Mouse (Mus musculus) midbrain, embryonic 16.5 days (tissue): ENCODE measurements around the gene Slc25a34. TPM values are rescaled to one million over a fixed set of nuclear protein-coding genes. Genes with fewer than 3 reads are reported as not detected.
A peak's percentile ranks its signal among the peaks of the same experiment; 100 is the strongest.

Experiments used
- ATAC-seq: fragments of 200-750 bp; cut with Nextera tagmentation; 2 replicates; pipeline ENCODE4 v1.8.0; 2017; ENCODE audit warnings: moderate TSS enrichment
- H3K27ac ChIP-seq: fragments of 300-500 bp; sonication (generic); 2 replicates; pipeline ENCODE4 v1.5.1; 2014; ENCODE audit warnings: mild to moderate bottlenecking, low read length, mixed read lengths
- H3K27me3 ChIP-seq: fragments of 300-500 bp; sonication (generic); 2 replicates; pipeline ENCODE4 v1.6.1; 2014; ENCODE audit warnings: low read depth, low read length, mixed read lengths; ENCODE audit not compliant: control insufficient read depth, insufficient read depth
- H3K36me3 ChIP-seq: fragments of 300-500 bp; sonication (generic); 2 replicates; pipeline ENCODE4 v1.6.1; 2014; ENCODE audit warnings: mild to moderate bottlenecking, low read length, moderate library complexity, mixed read lengths; ENCODE audit not compliant: control insufficient read depth, insufficient read depth
- H3K4me1 ChIP-seq: fragments of 300-500 bp; sonication (generic); 2 replicates; pipeline ENCODE4 v1.6.1; 2014; ENCODE audit warnings: mild to moderate bottlenecking, low read length, mixed read lengths; ENCODE audit not compliant: control insufficient read depth, insufficient read depth
- H3K4me2 ChIP-seq: fragments of 300-500 bp; sonication (generic); 2 replicates; pipeline ENCODE4 v1.6.1; 2014; ENCODE audit warnings: mild to moderate bottlenecking, low read length, mixed read lengths
- H3K4me3 ChIP-seq: fragments of 300-500 bp; sonication (generic); 2 replicates; pipeline ENCODE4 v1.5.1; 2014; ENCODE audit warnings: low read depth, mild to moderate bottlenecking, low read length, moderate library complexity, mixed read lengths
- H3K9ac ChIP-seq: fragments of 300-500 bp; sonication (generic); 2 replicates; pipeline ENCODE4 v1.6.1; 2014; ENCODE audit warnings: low read depth, low read length, mixed read lengths
- H3K9me3 ChIP-seq: fragments of 300-500 bp; sonication (generic); replicated peaks from 2 replicates; pipeline ENCODE4 v1.6.1; 2014; ENCODE audit warnings: mild to moderate bottlenecking, low read length, mixed read lengths; ENCODE audit not compliant: control insufficient read depth, poor library complexity, severe bottlenecking
- WGBS: fragments of 180-500 bp; shearing (Covaris S2); extraction: QIAGEN DNeasy Blood & Tissue Kit; methylation state at CpG from one replicate; pipeline ENCODE4 v1.1.7; 2014; 5-methylcytosine and 5-hydroxymethylcytosine counted together
- polyA plus RNA-seq: library from polyadenylated mRNA; unstranded; fragments of >200 nt; fragmentation: Nextera tagmentation; extraction: Ambion mirVana; gene quantifications from 2 replicates; pipeline ENCODE4 v1.2.1, GENCODE M21; 2015

The Slc25a34 gene
- polyA plus RNA-seq, 1 experiment from 2014 or later: 0.45 TPM

GRCm38 (mm10) chr4:141649244-141649643 is 25.6 kb upstream of the Slc25a34 start:
- WGBS: 77% methylated on average over 6 of the region's 6 CpGs
- no peak for ATAC-seq
- Histone ChIP-seq H3K36me3 (no peaks in the 10 kb centered on the region; the same call in 1 of the 2 replicates), H3K4me3 (no peak overlapping the region), H3K4me1 (no peaks in the 10 kb centered on the region), H3K9ac (no peak overlapping the region), H3K9me3 (no peaks in the 10 kb centered on the region), H3K27ac (no peak overlapping the region), H3K4me2 (no peak overlapping the region), H3K27me3 (no peaks in the 10 kb centered on the region)

- H3K36me3 ChIP-seq: no peaks in the 10 kb centered on the region
- no peaks in the 10 kb centered on the region for H3K9me3 ChIP-seq
- H3K27ac ChIP-seq: no peak overlapping the region
- no peak overlapping the region for H3K4me3 ChIP-seq
- no peak overlapping the region for H3K9ac ChIP-seq
- H3K4me1 ChIP-seq: 0 out of 2 replicates have a peak, but pooled peaks cover 6% of the 10 kb centered on the region
- no peaks in the 10 kb centered on the region for H3K27me3 ChIP-seq
- ATAC-seq: no peak
- 90% methylated on average over 5 of the region's 5 CpGs for WGBS
- H3K4me2 ChIP-seq: no peak overlapping the region
Observed at GRCm38 (mm10) chr4:141648262-141648661, 24.6 kb upstream of the Slc25a34 start.

GRCm38 (mm10) chr4:141647187-141647586 is 23.6 kb upstream of the Slc25a34 start:
- Histone ChIP-seq H3K9ac (no peak overlapping the region), H3K9me3 (no peaks in the 10 kb centered on the region), H3K36me3 (no peaks in the 10 kb centered on the region), H3K27me3 (no peaks in the 10 kb centered on the region), H3K27ac (no peak overlapping the region), H3K4me3 (no peak overlapping the region), H3K4me2 (no peak overlapping the region), H3K4me1 (0 out of 2 replicates have a peak, but pooled peaks cover 7% of the 10 kb centered on the region)
- 94% methylated on average over 3 of the region's 3 CpGs for WGBS
- ATAC-seq: no peak

- Histone ChIP-seq H3K27me3 (no peaks in the 10 kb centered on the region), H3K9ac (no peak overlapping the region), H3K4me3 (no peak overlapping the region), H3K4me2 (no peak overlapping the region), H3K27ac (no peak overlapping the region), H3K4me1 (0 out of 2 replicates have a peak, but pooled peaks cover 7% of the 10 kb centered on the region), H3K9me3 (no peaks in the 10 kb centered on the region), H3K36me3 (0 out of 2 replicates have a peak, but pooled peaks cover 6% of the 10 kb centered on the region)
- 93% methylated on average over 8 of the region's 8 CpGs for WGBS
- no peak for ATAC-seq
Observed at GRCm38 (mm10) chr4:141645988-141646387, 22.4 kb upstream of the Slc25a34 start.

- Histone ChIP-seq H3K27me3 (no peaks in the 10 kb centered on the region), H3K9ac (no peak overlapping the region), H3K36me3 (0 out of 2 replicates have a peak, but pooled peaks cover 6% of the 10 kb centered on the region), H3K9me3 (no peaks in the 10 kb centered on the region), H3K4me1 (0 out of 2 replicates have a peak, but pooled peaks cover 7% of the 10 kb centered on the region), H3K4me3 (no peak overlapping the region), H3K27ac (peak overlapping the region; percentile 64), H3K4me2 (no peak overlapping the region)
- peak; percentile 77 for ATAC-seq
- WGBS: 40% methylated on average over 7 of the region's 7 CpGs
Observed at GRCm38 (mm10) chr4:141643118-141643855, 19.7 kb upstream of the Slc25a34 start.

- Histone ChIP-seq H3K27ac (0 out of 2 replicates have a peak overlapping the region, but pooled peaks have one; percentile 20), H3K4me2 (no peak overlapping the region), H3K4me3 (no peak overlapping the region), H3K9ac (no peak overlapping the region), H3K27me3 (no peaks in the 10 kb centered on the region), H3K4me1 (0 out of 2 replicates have a peak, but pooled peaks cover 7% of the 10 kb centered on the region), H3K36me3 (0 out of 2 replicates have a peak, but pooled peaks cover 6% of the 10 kb centered on the region), H3K9me3 (no peaks in the 10 kb centered on the region)
- WGBS: 92% methylated on average over 25 of the region's 25 CpGs
- ATAC-seq: no peak
Observed at GRCm38 (mm10) chr4:141641961-141642811, 18.6 kb upstream of the Slc25a34 start.

- Histone ChIP-seq H3K4me2 (no peak overlapping the region), H3K9ac (no peak overlapping the region), H3K9me3 (no peaks in the 10 kb centered on the region), H3K27me3 (no peaks in the 10 kb centered on the region), H3K4me1 (0 out of 2 replicates have a peak, but pooled peaks cover 7% of the 10 kb centered on the region), H3K4me3 (no peak overlapping the region), H3K27ac (no peak overlapping the region), H3K36me3 (peaks cover 13% of the 10 kb centered on the region)
- WGBS: 88% methylated on average over 7 of the region's 7 CpGs
- no peak for ATAC-seq
Observed at GRCm38 (mm10) chr4:141641353-141641771, 17.7 kb upstream of the Slc25a34 start.

GRCm38 (mm10) chr4:141639474-141639873 is 15.9 kb upstream of the Slc25a34 start:
- 0 out of 2 replicates have a peak, but pooled peaks cover 7% of the 10 kb centered on the region for H3K4me1 ChIP-seq
- peaks cover 14% of the 10 kb centered on the region for H3K36me3 ChIP-seq
- H3K9me3 ChIP-seq: no peaks in the 10 kb centered on the region
- ATAC-seq: no peak
- no peak overlapping the region for H3K4me2 ChIP-seq
- WGBS: 58% methylated on average over 11 of the region's 11 CpGs
- no peak overlapping the region for H3K4me3 ChIP-seq
- H3K9ac ChIP-seq: no peak overlapping the region
- no peaks in the 10 kb centered on the region for H3K27me3 ChIP-seq
- no peak overlapping the region for H3K27ac ChIP-seq
